Mouse (Mus musculus): ENCODE measurements around the gene Odf3. TPM values are rescaled to one million over a fixed set of nuclear protein-coding genes. Genes with fewer than 3 reads are reported as not detected.

Odf3 gene
- polyA plus RNA-seq, 1 experiment from 2014 or later: not detected

GRCm38 (mm10) chr7:140821653-140822329 is 25.8 kb upstream of the Odf3 start, which contains the start of gene Zfp941:
Gene Zfp941, minus strand, starts transcription at chr7:140822178.
- Histone ChIP-seq H3K36me3 (ENCODE audit: control insufficient read depth, insufficient read depth) (no peaks in the 10 kb centered on the region), H3K4me2 (ENCODE audit: low read depth, low read length) (peak within 1 kb of the TSS; percentile 82), H3K27ac (ENCODE audit: low read length) (no peak within 1 kb of the TSS), H3K9ac (ENCODE audit: low read length) (peak within 1 kb of the TSS; percentile 64), H3K4me3 (ENCODE audit: low read length) (peak within 1 kb of the TSS; percentile 50), H3K27me3 (ENCODE audit: control insufficient read depth, insufficient read depth, low read length) (no peaks in the 10 kb centered on the region), H3K9me3 (replicated peaks; ENCODE audit: control insufficient read depth, low read length) (no peaks in the 10 kb centered on the region; the same call in 1 of the 2 replicates), H3K4me1 (ENCODE audit: control insufficient read depth, insufficient read depth, low read length) (no peaks in the 10 kb centered on the region)
- no peak for ATAC-seq (replicated peaks; ENCODE audit: extremely low read depth, insufficient read depth, low FRiP score)
- 3% methylated on average over 21 of the region's 21 CpGs for WGBS

- Histone ChIP-seq H3K27me3 (ENCODE audit: control insufficient read depth, insufficient read depth, low read length) (no peaks in the 10 kb centered on the region), H3K4me2 (ENCODE audit: low read depth, low read length) (no peak overlapping the region), H3K9me3 (replicated peaks; ENCODE audit: control insufficient read depth, low read length) (no peaks in the 10 kb centered on the region; the same call in 1 of the 2 replicates), H3K9ac (ENCODE audit: low read length) (no peak overlapping the region), H3K36me3 (ENCODE audit: control insufficient read depth, insufficient read depth) (no peaks in the 10 kb centered on the region), H3K4me3 (ENCODE audit: low read length) (no peak overlapping the region), H3K27ac (ENCODE audit: low read length) (no peak overlapping the region), H3K4me1 (ENCODE audit: control insufficient read depth, insufficient read depth, low read length) (no peaks in the 10 kb centered on the region)
- WGBS: 82% methylated on average over 4 of the region's 4 CpGs
- no peak for ATAC-seq (replicated peaks; ENCODE audit: extremely low read depth, insufficient read depth, low FRiP score)
Observed at GRCm38 (mm10) chr7:140822731-140823130, 24.9 kb upstream of the Odf3 start.

GRCm38 (mm10) chr7:140828171-140828881 is 19.3 kb upstream of the Odf3 start:
- no peak for ATAC-seq (replicated peaks; ENCODE audit: extremely low read depth, insufficient read depth, low FRiP score)
- 28% methylated on average over 8 of the region's 8 CpGs for WGBS
- Histone ChIP-seq H3K27ac (ENCODE audit: low read length) (no peak overlapping the region), H3K4me3 (ENCODE audit: low read length) (no peak overlapping the region), H3K9ac (ENCODE audit: low read length) (no peak overlapping the region), H3K4me2 (ENCODE audit: low read depth, low read length) (peak overlapping the region; percentile 30; the same call in 1 of the 2 replicates), H3K36me3 (ENCODE audit: control insufficient read depth, insufficient read depth) (no peaks in the 10 kb centered on the region), H3K9me3 (replicated peaks; ENCODE audit: control insufficient read depth, low read length) (no peaks in the 10 kb centered on the region), H3K4me1 (ENCODE audit: control insufficient read depth, insufficient read depth, low read length) (0 out of 2 replicates have a peak, but pooled peaks cover 3% of the 10 kb centered on the region), H3K27me3 (ENCODE audit: control insufficient read depth, insufficient read depth, low read length) (no peaks in the 10 kb centered on the region)

- H3K9me3 ChIP-seq (replicated peaks; ENCODE audit: control insufficient read depth, low read length): no peaks in the 10 kb centered on the region
- H3K4me2 ChIP-seq (ENCODE audit: low read depth, low read length): no peak overlapping the region
Observed at GRCm38 (mm10) chr7:140831447-140831846, 16.2 kb upstream of the Odf3 start.

GRCm38 (mm10) chr7:140833341-140833740 is 14.3 kb upstream of the Odf3 start:
- peaks cover 9% of the 10 kb centered on the region for H3K27me3 ChIP-seq (ENCODE audit: control insufficient read depth, insufficient read depth, low read length)
- no peak for ATAC-seq (replicated peaks; ENCODE audit: extremely low read depth, insufficient read depth, low FRiP score)
- H3K4me2 ChIP-seq (ENCODE audit: low read depth, low read length): no peak overlapping the region
- no peak overlapping the region for H3K9ac ChIP-seq (ENCODE audit: low read length)
- 81% methylated on average over 4 of the region's 4 CpGs for WGBS
- no peaks in the 10 kb centered on the region for H3K9me3 ChIP-seq (replicated peaks; ENCODE audit: control insufficient read depth, low read length)
- no peak overlapping the region for H3K4me3 ChIP-seq (ENCODE audit: low read length)
- no peaks in the 10 kb centered on the region for H3K4me1 ChIP-seq (ENCODE audit: control insufficient read depth, insufficient read depth, low read length)
- H3K27ac ChIP-seq (ENCODE audit: low read length): no peak overlapping the region
- H3K36me3 ChIP-seq (ENCODE audit: control insufficient read depth, insufficient read depth): no peaks in the 10 kb centered on the region

More at GRCm38 (mm10) chr7:140831447-140831846, 16.2 kb upstream of the Odf3 start:
- peaks cover 9% of the 10 kb centered on the region for H3K27me3 ChIP-seq (ENCODE audit: control insufficient read depth, insufficient read depth, low read length)
- ATAC-seq (replicated peaks; ENCODE audit: extremely low read depth, insufficient read depth, low FRiP score): no peak
- H3K9ac ChIP-seq (ENCODE audit: low read length): no peak overlapping the region
- no peak overlapping the region for H3K4me3 ChIP-seq (ENCODE audit: low read length)
- 62% methylated on average over 6 of the region's 6 CpGs for WGBS
- H3K27ac ChIP-seq (ENCODE audit: low read length): no peak overlapping the region
- H3K4me1 ChIP-seq (ENCODE audit: control insufficient read depth, insufficient read depth, low read length): 0 out of 2 replicates have a peak, but pooled peaks cover 3% of the 10 kb centered on the region
- no peaks in the 10 kb centered on the region for H3K36me3 ChIP-seq (ENCODE audit: control insufficient read depth, insufficient read depth)

- ATAC-seq (replicated peaks; ENCODE audit: extremely low read depth, insufficient read depth, low FRiP score): no peak
- 41% methylated on average over 20 of the region's 20 CpGs for WGBS
Observed at GRCm38 (mm10) chr7:140834968-140835757, 12.4 kb upstream of the Odf3 start, which contains the start of gene Urah. Gene Urah, plus strand, starts transcription at chr7:140835018.

GRCm38 (mm10) chr7:140835758-140836087 is 11.9 kb upstream of the Odf3 start:
- H3K9me3 ChIP-seq (replicated peaks; ENCODE audit: control insufficient read depth, low read length): no peaks in the 10 kb centered on the region
- no peak overlapping the region for H3K4me2 ChIP-seq (ENCODE audit: low read depth, low read length)
- no peaks in the 10 kb centered on the region for H3K4me1 ChIP-seq (ENCODE audit: control insufficient read depth, insufficient read depth, low read length)
- peaks cover 14% of the 10 kb centered on the region for H3K27me3 ChIP-seq (ENCODE audit: control insufficient read depth, insufficient read depth, low read length)
- no peak for ATAC-seq (replicated peaks; ENCODE audit: extremely low read depth, insufficient read depth, low FRiP score)
- H3K9ac ChIP-seq (ENCODE audit: low read length): no peak overlapping the region
- WGBS: 65% methylated on average over 2 of the region's 2 CpGs
- H3K27ac ChIP-seq (ENCODE audit: low read length): no peak overlapping the region
- H3K4me3 ChIP-seq (ENCODE audit: low read length): no peak overlapping the region
- H3K36me3 ChIP-seq (ENCODE audit: control insufficient read depth, insufficient read depth): no peaks in the 10 kb centered on the region

More at GRCm38 (mm10) chr7:140834968-140835757, 12.4 kb upstream of the Odf3 start, which contains the start of gene Urah:
- H3K27me3 ChIP-seq (ENCODE audit: control insufficient read depth, insufficient read depth, low read length): peaks cover 12% of the 10 kb centered on the region
- H3K4me2 ChIP-seq (ENCODE audit: low read depth, low read length): no peak within 1 kb of the TSS
- no peak within 1 kb of the TSS for H3K27ac ChIP-seq (ENCODE audit: low read length)
- no peaks in the 10 kb centered on the region for H3K9me3 ChIP-seq (replicated peaks; ENCODE audit: control insufficient read depth, low read length)
- no peaks in the 10 kb centered on the region for H3K4me1 ChIP-seq (ENCODE audit: control insufficient read depth, insufficient read depth, low read length)
- H3K4me3 ChIP-seq (ENCODE audit: low read length): no peak within 1 kb of the TSS
- no peaks in the 10 kb centered on the region for H3K36me3 ChIP-seq (ENCODE audit: control insufficient read depth, insufficient read depth)
- H3K9ac ChIP-seq (ENCODE audit: low read length): no peak within 1 kb of the TSS

GRCm38 (mm10) chr7:140836243-140837115 is 11.1 kb upstream of the Odf3 start:
- Histone ChIP-seq H3K27ac (ENCODE audit: low read length) (no peak overlapping the region), H3K36me3 (ENCODE audit: control insufficient read depth, insufficient read depth) (no peaks in the 10 kb centered on the region), H3K9ac (ENCODE audit: low read length) (no peak overlapping the region), H3K4me1 (ENCODE audit: control insufficient read depth, insufficient read depth, low read length) (no peaks in the 10 kb centered on the region), H3K4me3 (ENCODE audit: low read length) (no peak overlapping the region), H3K27me3 (ENCODE audit: control insufficient read depth, insufficient read depth, low read length) (peaks cover 19% of the 10 kb centered on the region), H3K4me2 (ENCODE audit: low read depth, low read length) (no peak overlapping the region), H3K9me3 (replicated peaks; ENCODE audit: control insufficient read depth, low read length) (no peaks in the 10 kb centered on the region)
- 70% methylated on average over 9 of the region's 9 CpGs for WGBS
- ATAC-seq (replicated peaks; ENCODE audit: extremely low read depth, insufficient read depth, low FRiP score): no peak

Data from heart, embryonic 16.5 days (tissue).